Mouse (Mus musculus): ENCODE measurements at regions not wholly inside any gene's neighbourhood (a gene's known extent, or its start where the extent isn't known, plus 50 kb on each side); places are given as distances from the start of the nearest gene placed in this dataset.
A peak's percentile ranks its signal among the peaks of the same experiment; 100 is the strongest.

DNA sequence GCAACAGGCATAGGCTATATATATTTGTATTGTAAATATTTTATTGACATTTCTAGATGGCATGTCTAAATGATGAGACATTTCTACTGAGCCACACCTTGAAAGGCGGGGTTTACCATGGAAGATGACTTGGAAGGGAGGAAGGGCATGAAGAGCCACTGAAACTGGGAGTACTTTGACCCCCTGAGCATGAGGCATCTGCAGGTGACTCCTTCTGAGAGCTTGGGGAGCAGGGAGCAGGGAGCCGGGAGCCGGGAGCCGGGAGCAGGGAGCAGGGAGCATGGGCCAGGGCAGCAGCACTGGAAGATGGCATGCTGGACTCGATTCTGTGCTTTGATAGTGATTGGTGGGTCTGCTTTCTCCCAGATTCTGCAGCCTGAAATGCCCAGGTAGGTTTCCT, 253.5 kb upstream of the Nr5a2 start:
- DNase-seq, result no peak

GRCm38 (mm10) chr1:137212856-137213255, 252.6 kb upstream of the Nr5a2 start:
- no peak for DNase-seq

DNA sequence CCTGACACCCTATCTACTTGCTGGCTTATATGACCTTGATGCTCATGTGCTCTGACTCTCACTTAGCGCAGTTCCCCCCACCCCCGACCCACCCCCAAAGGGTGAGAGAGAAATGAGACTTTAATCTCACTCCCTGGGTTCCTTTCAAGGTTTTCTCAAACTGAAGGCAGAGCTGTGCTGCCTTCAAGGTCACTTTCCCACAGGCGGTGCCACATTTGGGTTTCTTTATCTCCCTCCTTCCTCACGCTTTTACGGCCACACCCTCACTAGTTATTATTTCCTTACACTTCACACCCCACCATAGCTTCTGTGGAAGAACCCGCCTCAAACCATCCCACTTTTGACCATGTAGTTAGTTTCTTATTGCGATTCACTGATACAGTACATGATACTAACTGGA, 244.1 kb upstream of the Nr5a2 start:
- no peak for DNase-seq

- no peak for DNase-seq
These were observed 243.3 kb upstream of the Nr5a2 start for GRCm38 (mm10) chr1:137203512-137203911.

DNA sequence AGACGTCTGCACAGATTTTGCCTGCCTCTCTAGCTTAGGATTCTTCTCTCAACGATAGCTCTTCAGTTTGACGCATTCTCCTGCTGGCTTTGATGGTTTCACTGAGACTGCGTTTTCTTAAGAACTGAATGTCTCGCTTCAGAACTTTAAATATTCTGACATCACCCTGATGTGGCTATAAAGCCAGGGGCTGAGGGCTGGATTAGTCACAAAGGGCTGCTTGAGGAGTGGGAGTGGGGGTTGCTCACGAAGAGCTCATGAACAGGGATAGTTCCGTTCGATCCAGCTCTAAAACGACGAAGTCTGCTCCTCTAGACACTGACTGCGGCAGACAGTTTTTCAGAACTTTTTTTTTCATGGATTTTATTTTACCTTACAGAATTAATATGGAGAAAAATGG, 240.7 kb upstream of the Nr5a2 start:
- no peak for DNase-seq

DNA sequence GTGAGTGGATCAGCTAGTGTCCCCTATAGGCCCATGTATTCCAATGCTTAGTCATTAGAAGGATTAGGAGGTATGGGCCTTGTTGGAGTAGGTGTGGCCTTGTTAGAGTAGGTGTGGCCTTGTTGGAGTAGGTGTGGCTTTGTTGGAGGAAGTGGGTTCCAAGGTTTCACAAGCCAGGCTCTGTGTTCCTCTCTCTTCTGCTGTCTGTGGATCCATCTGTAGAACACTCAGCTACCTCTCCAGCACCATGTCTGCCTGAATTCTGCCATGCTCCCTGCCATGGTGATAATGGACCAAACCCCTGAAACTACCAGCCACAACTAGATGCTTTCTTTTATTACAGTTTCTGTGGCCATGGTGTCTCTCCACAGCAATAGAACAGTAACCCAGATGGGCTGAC, 235.7 kb upstream of the Nr5a2 start:
- no peak for DNase-seq

- no peak for DNase-seq
These were observed 234.9 kb upstream of the Nr5a2 start for GRCm38 (mm10) chr1:137195065-137195620.

- DNase-seq, result no peak
These were observed 218.0 kb upstream of the Nr5a2 start for GRCm38 (mm10) chr1:137178231-137178630.

DNA sequence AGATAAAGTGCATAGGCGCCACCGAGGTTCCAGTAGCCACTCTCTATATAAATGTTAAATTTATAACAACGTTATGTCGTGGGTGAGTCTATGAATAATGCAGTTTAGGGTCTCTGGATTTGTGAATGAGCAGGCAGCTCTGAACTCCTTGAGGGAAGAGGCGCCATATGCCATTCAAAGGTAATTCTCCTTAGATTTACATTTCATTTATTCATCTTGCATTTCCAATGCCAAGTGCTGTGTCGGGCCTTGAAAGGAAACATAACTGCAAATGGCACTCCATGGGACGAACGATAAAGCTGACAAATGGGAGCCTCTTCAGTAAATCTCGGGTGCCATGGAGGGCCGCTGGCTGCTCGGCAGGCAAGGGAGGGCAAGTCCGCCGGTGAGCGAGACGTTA, 216.4 kb upstream of the Nr5a2 start:
- no peak for DNase-seq

- DNase-seq, result no peak
These were observed 213.8 kb upstream of the Nr5a2 start for GRCm38 (mm10) chr1:137174081-137174480.

GRCm38 (mm10) chr1:137172128-137172527, 211.9 kb upstream of the Nr5a2 start:
- DNase-seq, result no peak

GRCm38 (mm10) chr1:137171451-137171850, 211.2 kb upstream of the Nr5a2 start:
- peak in 1 of 2 experiments; percentile 1 for DNase-seq

- peak in 1 of 2 experiments; percentile 8 for DNase-seq
These were observed 187.6 kb upstream of the Nr5a2 start for GRCm38 (mm10) chr1:137147891-137148290.

- no peak for DNase-seq
These were observed 181.8 kb upstream of the Nr5a2 start for GRCm38 (mm10) chr1:137141879-137142570.

DNA sequence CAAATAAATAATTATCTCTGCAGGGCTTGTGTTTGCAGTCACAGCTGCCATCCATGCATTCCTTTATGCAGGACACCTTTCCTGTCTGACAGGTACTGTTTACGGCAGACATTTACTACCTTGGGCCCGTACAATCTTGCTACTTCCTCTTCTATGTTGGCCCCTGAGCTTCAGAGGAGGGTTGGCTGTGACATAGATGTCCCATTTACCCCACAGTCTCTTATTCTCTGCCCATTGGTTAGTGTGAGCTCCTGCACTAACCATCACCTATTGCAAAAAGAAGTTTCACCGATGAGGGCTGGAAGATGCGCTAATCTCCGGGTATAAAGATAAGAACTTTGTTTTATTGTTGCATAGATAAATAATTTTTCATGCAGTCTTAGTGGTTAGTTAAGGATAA, 181.1 kb upstream of the Nr5a2 start:
- DNase-seq, result no peak

GRCm38 (mm10) chr1:137136156-137136555, 175.9 kb upstream of the Nr5a2 start:
- DNase-seq, result no peak

- no peak for DNase-seq
These were observed 173.5 kb upstream of the Nr5a2 start for GRCm38 (mm10) chr1:137133734-137134133.

GRCm38 (mm10) chr1:137130264-137130663, 170.0 kb upstream of the Nr5a2 start:
- no peak for DNase-seq

GRCm38 (mm10) chr1:137129116-137129515, 168.9 kb upstream of the Nr5a2 start:
- DNase-seq, result no peak

- no peak for DNase-seq
These were observed 157.6 kb upstream of the Nr5a2 start for GRCm38 (mm10) chr1:137117866-137118265.

GRCm38 (mm10) chr1:137106444-137106843, 146.2 kb upstream of the Nr5a2 start:
- no peak for DNase-seq

- peak; percentile 11 to 16 for DNase-seq
These were observed 131.5 kb upstream of the Nr5a2 start for GRCm38 (mm10) chr1:137091762-137092161.

DNA sequence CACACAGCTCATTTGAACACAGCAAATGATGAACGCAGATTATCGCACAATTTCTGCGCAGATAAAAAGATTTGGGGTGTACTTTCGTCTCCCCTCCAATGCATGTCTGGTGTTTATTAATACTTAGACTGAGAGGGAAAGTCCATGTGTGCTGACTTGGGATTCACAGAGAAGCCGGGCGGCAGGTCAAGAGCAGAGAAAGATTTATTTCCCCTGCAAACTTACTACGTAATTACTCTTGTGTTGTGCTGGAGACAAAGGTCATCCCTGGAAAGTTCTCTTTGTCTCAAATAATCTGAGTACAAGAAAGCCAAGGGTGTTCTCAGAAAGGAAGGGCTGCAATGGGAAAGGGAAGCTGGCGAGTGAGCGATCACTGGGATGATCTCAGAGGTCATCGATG, 127.9 kb upstream of the Nr5a2 start:
- DNase-seq, result no peak

DNA sequence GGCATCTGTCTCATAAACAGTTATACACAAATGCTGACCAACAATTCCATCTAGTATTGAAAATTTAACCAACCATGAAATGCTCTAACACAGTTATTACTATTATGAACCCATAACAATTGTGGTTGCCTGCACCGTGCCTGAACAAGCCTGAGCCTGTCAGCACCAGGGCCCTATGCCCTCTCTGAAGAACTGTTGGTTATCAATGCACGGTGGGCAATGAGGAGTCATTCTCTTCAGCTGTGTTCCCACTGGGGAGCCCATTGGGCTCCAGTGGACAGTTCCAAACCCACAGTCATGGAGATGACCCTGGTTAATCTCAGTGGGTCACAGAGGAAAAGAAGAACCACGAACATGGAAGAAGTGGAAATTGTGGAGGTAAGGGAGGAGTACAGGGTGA, 126.5 kb upstream of the Nr5a2 start:
- DNase-seq, result no peak

- DNase-seq, result no peak
These were observed 123.3 kb upstream of the Nr5a2 start for GRCm38 (mm10) chr1:137083500-137083899.
